Mouse (Mus musculus) liver, postnatal 0 days (tissue): Measurements from ENCODE around the gene Nfasc.

Source experiments
- CTCF ChIP-seq: sonication (generic); IDR thresholded peaks from 2 replicates; pipeline ENCODE4 v1.5.1; 2016; ENCODE audit warnings: antibody characterized with exemption, low read depth
- EP300 ChIP-seq: IDR thresholded peaks from 2 replicates; pipeline ENCODE4 v1.6.1; 2016; ENCODE audit warnings: antibody characterized with exemption, low read depth, mild to moderate bottlenecking

GRCm38 (mm10) chr1:132569516-132569915 is 172.1 kb downstream of the Nfasc start:
- TF ChIP-seq CTCF (no peak), EP300 (no peak)
